Mouse (Mus musculus) C2C12 (cell line): ENCODE results near the gene Qrich2. TPM values are rescaled to one million over a fixed set of nuclear protein-coding genes. Genes with fewer than 3 reads are reported as not detected.
A peak's percentile ranks its signal among the peaks of the same experiment; 100 is the strongest.

ENCODE experiments used
- H3K27me3 ChIP-seq: one replicate; pipeline ENCODE4 v1.6.1; 2011; ENCODE audit not compliant: control insufficient read depth, insufficient read depth, insufficient read length
- H3K36me3 ChIP-seq: one replicate; pipeline ENCODE4 v1.6.1; 2011; ENCODE audit not compliant: control insufficient read depth, insufficient read depth
- H3K4me3 ChIP-seq: one replicate; pipeline ENCODE4 v1.5.1; 2011; ENCODE audit warnings: mild to moderate bottlenecking, control low read depth; ENCODE audit not compliant: poor library complexity, insufficient read depth, severe bottlenecking
- H3K79me2 ChIP-seq: one replicate; pipeline ENCODE4 v1.6.1; 2011; ENCODE audit not compliant: control insufficient read depth, insufficient read depth
- H3K79me3 ChIP-seq: one replicate; pipeline ENCODE4 v1.6.1; 2011; ENCODE audit warnings: low read depth, control low read depth
- H3ac ChIP-seq: one replicate; pipeline ENCODE3; 2011; ENCODE audit warnings: low read depth; ENCODE audit not compliant: control insufficient read depth, insufficient read length
- CEBPB ChIP-seq: IDR thresholded peaks from one replicate; pipeline ENCODE4 v1.6.1; 2011; ENCODE audit warnings: low read depth, mild to moderate bottlenecking, control low read depth, moderate library complexity
- CTCF ChIP-seq: IDR thresholded peaks from one replicate; pipeline ENCODE4 v1.5.1; 2011; ENCODE audit not compliant: control insufficient read depth, insufficient read depth, insufficient read length
- FOSL1 ChIP-seq: IDR thresholded peaks from one replicate; pipeline ENCODE4 v1.8.0; 2011; ENCODE audit warnings: mild to moderate bottlenecking, low read length; ENCODE audit not compliant: poor library complexity, insufficient read depth, severe bottlenecking
- MAX ChIP-seq: IDR thresholded peaks from one replicate; pipeline ENCODE4 v1.6.1; 2011; ENCODE audit warnings: mild to moderate bottlenecking, control low read depth
- MYOD1 ChIP-seq: IDR thresholded peaks from one replicate; pipeline ENCODE4 v1.6.1; 2011; ENCODE audit warnings: low read depth; ENCODE audit not compliant: control insufficient read depth, insufficient read length
- MYOG ChIP-seq: IDR thresholded peaks from one replicate; pipeline ENCODE4 v1.6.1; 2011; ENCODE audit not compliant: control insufficient read depth, insufficient read length; ENCODE audit errors: extremely low read depth
- USF1 ChIP-seq: IDR thresholded peaks from one replicate; pipeline ENCODE4 v1.6.1; 2011; ENCODE audit warnings: low read depth, mild to moderate bottlenecking, control low read depth, moderate library complexity
- polyA plus RNA-seq: library from polyadenylated mRNA; unstranded; fragments of >200 nt; fragmentation: generic; extraction: Trizol; gene quantifications from one replicate; pipeline ENCODE4 v1.2.1, GENCODE M21; 2012; ENCODE audit warnings: missing spikeins

Gene Qrich2
- polyA plus RNA-seq, 1 experiment = 0.04 TPM

- H3ac ChIP-seq = no peak overlapping the region
- H3K79me3 ChIP-seq = no peaks in the 10 kb centered on the region
- H3K27me3 ChIP-seq = no peaks in the 10 kb centered on the region
- H3K79me2 ChIP-seq = no peaks in the 10 kb centered on the region
- TF ChIP-seq MYOD1 (no peak), CTCF (no peak), MYOG (no peak), MAX (no peak), CEBPB (no peak), USF1 (no peak), FOSL1 (no peak)
- H3K36me3 ChIP-seq = no peaks in the 10 kb centered on the region
- H3K4me3 ChIP-seq = no peak overlapping the region
These were observed 42.6 kb upstream of the Qrich2 start for GRCm38 (mm10) chr11:116508689-116509088.

DNA sequence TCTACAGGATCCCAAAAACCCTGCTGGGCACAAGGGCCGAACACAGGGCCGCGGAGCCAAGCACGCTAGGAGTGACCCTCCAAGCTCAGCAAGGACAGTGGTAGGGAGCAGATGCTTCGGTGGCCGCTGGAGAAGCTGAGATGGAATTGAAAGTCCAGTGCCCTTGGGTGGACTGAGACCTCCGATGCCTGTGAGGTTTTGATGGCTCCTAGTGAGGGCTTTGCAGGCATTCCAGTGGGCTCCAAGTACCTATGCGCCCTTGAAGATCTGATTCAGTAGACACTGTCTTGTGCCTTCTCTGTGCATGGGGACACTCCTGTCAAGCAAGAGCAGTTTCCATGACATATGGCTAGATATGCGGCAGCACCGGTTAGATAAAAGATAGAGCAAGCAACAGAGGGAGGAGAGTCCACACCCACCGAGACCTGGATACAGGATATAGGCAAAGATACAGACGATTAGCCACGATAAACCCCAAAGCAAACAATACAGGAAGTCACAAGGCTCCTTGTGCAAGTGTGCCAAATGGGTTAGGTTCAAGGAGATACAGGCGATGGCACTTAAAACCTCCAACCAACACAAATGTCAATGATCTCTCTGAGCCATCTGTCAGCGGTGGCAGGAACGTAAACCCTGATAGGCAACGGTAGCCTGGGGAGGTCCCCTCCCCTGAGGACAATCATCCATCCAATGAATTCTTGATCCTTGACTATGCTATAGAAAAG, 40.3 kb upstream of the Qrich2 start:
- Histone ChIP-seq H3K79me3 (no peaks in the 10 kb centered on the region), H3ac (no peak overlapping the region), H3K36me3 (no peaks in the 10 kb centered on the region), H3K79me2 (no peaks in the 10 kb centered on the region), H3K4me3 (no peak overlapping the region), H3K27me3 (no peaks in the 10 kb centered on the region)
- TF ChIP-seq CTCF = no peak
- no peak for TF ChIP-seq USF1
- no peak for TF ChIP-seq CEBPB

- Histone ChIP-seq H3K27me3 (no peaks in the 10 kb centered on the region), H3K79me3 (no peaks in the 10 kb centered on the region), H3K4me3 (no peak overlapping the region), H3K36me3 (no peaks in the 10 kb centered on the region), H3K79me2 (no peaks in the 10 kb centered on the region), H3ac (no peak overlapping the region)
- TF ChIP-seq FOSL1 (no peak), MYOD1 (no peak), MAX (no peak), USF1 (no peak), CTCF (no peak), CEBPB (no peak), MYOG (no peak)
These were observed 39.5 kb upstream of the Qrich2 start for GRCm38 (mm10) chr11:116505573-116505972.

DNA sequence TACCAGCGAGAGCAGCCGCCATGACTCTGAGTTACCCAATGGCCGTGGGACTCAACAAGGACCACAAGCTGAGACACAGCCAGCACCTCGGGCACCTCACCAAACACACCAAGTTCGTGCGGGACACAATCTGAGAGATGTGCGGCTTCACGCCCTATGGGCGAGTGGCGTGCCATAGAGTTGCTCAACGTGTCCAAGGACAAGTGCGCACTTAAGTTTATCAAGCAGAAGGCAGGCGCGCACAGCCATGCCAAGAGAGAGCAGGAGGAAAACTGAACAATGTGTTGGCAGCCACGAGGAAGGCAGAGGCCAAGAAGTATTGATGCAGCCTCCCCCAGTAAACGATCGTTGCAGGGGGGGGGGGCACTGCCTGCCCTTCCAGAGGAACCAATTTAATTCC, 38.5 kb upstream of the Qrich2 start:
- Histone ChIP-seq H3K79me2 (no peaks in the 10 kb centered on the region), H3K27me3 (no peaks in the 10 kb centered on the region), H3ac (no peak overlapping the region), H3K4me3 (no peak overlapping the region), H3K36me3 (no peaks in the 10 kb centered on the region), H3K79me3 (no peaks in the 10 kb centered on the region)
- no peak for TF ChIP-seq MYOG
- no peak for TF ChIP-seq USF1
- no peak for TF ChIP-seq FOSL1
- no peak for TF ChIP-seq CTCF
- TF ChIP-seq MAX = no peak

DNA sequence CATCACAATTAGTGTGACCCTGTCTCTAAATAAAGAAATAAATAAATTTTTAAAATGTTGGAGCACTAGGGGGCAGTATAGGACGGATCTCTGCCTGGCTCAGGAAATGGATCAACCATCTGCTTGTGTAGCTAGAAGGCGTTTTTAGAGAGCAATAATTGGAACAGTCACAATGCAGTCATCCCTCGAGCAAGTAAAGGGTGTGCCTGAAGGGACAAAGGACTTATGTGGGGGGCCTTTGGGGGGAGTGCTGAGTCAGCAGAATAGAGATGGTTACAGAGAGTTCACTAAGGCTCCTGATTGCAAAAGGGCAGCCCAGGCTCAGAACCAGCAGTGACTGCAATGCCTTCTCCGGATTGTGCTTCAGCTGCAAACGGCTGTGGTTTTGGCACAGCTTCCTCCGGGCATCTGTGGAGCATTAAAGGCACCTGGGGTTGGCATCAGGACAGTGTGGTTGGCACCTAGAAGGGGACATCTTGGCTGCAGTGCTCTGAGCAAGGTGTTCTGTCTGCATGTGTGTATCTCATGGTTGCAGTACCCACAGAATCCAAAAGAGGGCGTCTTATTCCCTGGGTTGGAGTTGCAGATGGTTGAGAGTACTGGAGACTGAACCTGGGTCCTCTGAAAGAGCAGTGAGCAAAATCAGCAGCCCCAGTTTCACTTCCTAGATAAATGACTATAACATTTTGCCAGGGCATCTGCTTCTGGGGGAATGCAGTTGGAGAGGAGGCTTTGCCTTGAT, 35.1 kb upstream of the Qrich2 start:
- Histone ChIP-seq H3K27me3 (no peaks in the 10 kb centered on the region), H3ac (no peak overlapping the region), H3K4me3 (no peak overlapping the region), H3K79me3 (no peaks in the 10 kb centered on the region), H3K79me2 (no peaks in the 10 kb centered on the region), H3K36me3 (no peaks in the 10 kb centered on the region)
- TF ChIP-seq CEBPB = peak; percentile 9
- TF ChIP-seq USF1 = no peak
- TF ChIP-seq CTCF = peak; percentile 7
- no peak for TF ChIP-seq FOSL1

DNA sequence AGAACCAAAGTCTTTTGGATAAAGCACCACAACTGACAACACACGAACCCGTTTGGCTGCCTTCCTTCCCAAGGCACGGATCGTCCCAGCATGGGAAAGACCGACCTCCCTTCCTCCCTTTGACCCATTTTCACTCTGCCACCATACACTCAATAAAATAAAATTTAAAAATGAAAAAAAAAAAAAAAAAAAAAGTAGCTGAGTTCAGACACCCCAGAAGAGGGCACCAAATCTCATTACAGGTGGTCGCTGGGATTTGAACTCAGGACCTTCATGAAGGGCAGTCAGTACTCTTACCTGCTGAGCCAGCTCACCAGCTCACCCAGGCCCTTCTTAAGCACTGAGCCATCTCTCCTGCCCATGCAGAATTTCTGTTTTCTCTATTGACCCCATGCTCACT, 33.0 kb upstream of the Qrich2 start:
- Histone ChIP-seq H3K4me3 (no peak overlapping the region), H3K79me2 (no peaks in the 10 kb centered on the region), H3K36me3 (no peaks in the 10 kb centered on the region), H3ac (no peak overlapping the region), H3K27me3 (no peaks in the 10 kb centered on the region), H3K79me3 (no peaks in the 10 kb centered on the region)
- TF ChIP-seq CTCF = no peak
- TF ChIP-seq MYOD1 = no peak
- TF ChIP-seq FOSL1 = no peak
- TF ChIP-seq USF1 = no peak
- no peak for TF ChIP-seq MYOG
